Comparison of ENCODE assay signal across 12 mouse cellular contexts in the genomic region with DNA sequence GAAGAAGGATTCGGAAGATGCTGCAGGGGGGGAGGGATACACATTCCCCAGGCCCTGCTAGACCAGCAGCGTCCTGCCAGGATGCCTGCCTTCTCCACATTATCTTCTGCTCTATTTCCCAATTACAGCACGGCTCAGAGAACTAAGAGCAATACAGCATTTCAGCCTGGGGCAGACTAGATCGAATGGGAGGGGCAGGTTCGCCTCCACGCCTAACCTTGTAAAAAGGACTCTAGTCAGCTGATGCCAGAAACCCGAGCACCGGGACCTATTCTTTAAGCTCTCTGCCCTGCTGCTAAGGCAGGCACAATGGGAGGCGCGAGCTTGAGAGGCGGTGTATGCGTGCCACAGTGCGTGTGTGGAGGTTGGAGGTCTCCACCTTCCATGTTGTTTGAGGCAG.
DNase-seq lines count a peak whose midpoint lies in the region; ATAC-seq and TF ChIP-seq lines count a peak whose summit lies in the region.
"Had no signal": no experiment of that assay in that cellular context is flagged by ENCODE, and none has a peak within 500 bp of the region (broad histone marks: within the 10 kb centered on the region; RNA-seq: fewer than 3 reads in every experiment).

No protein-coding gene starts in this region.

- peaks cover 38% of the 10 kb centered on the region for H3K4me1 ChIP-seq in hindbrain, embryonic 10.5 days (replicated peaks)
- H3K4me1 ChIP-seq in neural tube, embryonic 14.5 days (ENCODE audit: control insufficient read depth, insufficient read depth, low read length) = peaks cover 19% of the 10 kb centered on the region; the same call in 1 of the 2 replicates
- no peaks in the 10 kb centered on the region for H3K4me1 ChIP-seq in intestine, postnatal 0 days (replicated peaks; ENCODE audit: control insufficient read depth, insufficient read depth, low read length)

- H3K4me2 ChIP-seq in neural tube, embryonic 14.5 days (ENCODE audit: low read depth, low read length) = no peak overlapping the region
- no peak overlapping the region for H3K4me2 ChIP-seq in intestine, postnatal 0 days (replicated peaks; ENCODE audit: low read depth)
- H3K4me2 ChIP-seq: embryonic facial prominence, embryonic 15.5 days; limb, embryonic 15.5 days had no signal

- 38% methylated on average over 13 of the region's 13 CpGs for WGBS in hindbrain, embryonic 10.5 days
- 19% methylated on average over 13 of the region's 13 CpGs for WGBS in neural tube, embryonic 14.5 days
- WGBS in intestine, postnatal 0 days = 68% methylated on average over 13 of the region's 13 CpGs

- no peak overlapping the region for H3K4me3 ChIP-seq in hindbrain, embryonic 10.5 days
- H3K4me3 ChIP-seq in neural tube, embryonic 14.5 days (ENCODE audit: low read depth, low read length) = no peak overlapping the region
- no peak overlapping the region for H3K4me3 ChIP-seq in intestine, postnatal 0 days (ENCODE audit: low read depth, low read length)
- H3K4me3 ChIP-seq: embryonic facial prominence, embryonic 15.5 days; limb, embryonic 15.5 days; megakaryocyte, embryonic 14.5 days had no signal

- H3K36me3 ChIP-seq in hindbrain, embryonic 10.5 days = no peaks in the 10 kb centered on the region
- H3K36me3 ChIP-seq in neural tube, embryonic 14.5 days (ENCODE audit: control insufficient read depth, insufficient read depth, low read length) = no peaks in the 10 kb centered on the region
- H3K36me3 ChIP-seq in intestine, postnatal 0 days (ENCODE audit: control insufficient read depth, insufficient read depth) = no peaks in the 10 kb centered on the region
- H3K36me3 ChIP-seq: embryonic facial prominence, embryonic 15.5 days; limb, embryonic 15.5 days had no signal

- TF ChIP-seq CTCF in intestine, postnatal 0 days (IDR thresholded peaks at IDR 0.05; ENCODE audit: low read depth) = no peak

- peak overlapping the region; percentile 64 for H3K27ac ChIP-seq in hindbrain, embryonic 10.5 days
- peak overlapping the region; percentile 44; the same call in 1 of the 2 replicates for H3K27ac ChIP-seq in neural tube, embryonic 14.5 days (ENCODE audit: low read depth, low read length)
- H3K27ac ChIP-seq in intestine, postnatal 0 days (ENCODE audit: low read depth, low read length) = no peak overlapping the region
- H3K27ac ChIP-seq: embryonic facial prominence, embryonic 15.5 days; kidney, postnatal 0 days; limb, embryonic 15.5 days had no signal

- H3K9me3 ChIP-seq in hindbrain, embryonic 10.5 days = no peaks in the 10 kb centered on the region
- H3K9me3 ChIP-seq in neural tube, embryonic 14.5 days (ENCODE audit: control insufficient read depth, low read length) = no peaks in the 10 kb centered on the region
- H3K9me3 ChIP-seq in intestine, postnatal 0 days (ENCODE audit: control insufficient read depth) = no peaks in the 10 kb centered on the region
- H3K9me3 ChIP-seq: embryonic facial prominence, embryonic 15.5 days; limb, embryonic 15.5 days; megakaryocyte, embryonic 14.5 days had no signal

- 0 out of 2 replicates have a peak, but pooled peaks have one; percentile 20 for ATAC-seq in frontal cortex, adult (ENCODE audit: low TSS enrichment)
- ATAC-seq in neural tube, embryonic 14.5 days (ENCODE audit: low read depth) = peak; percentile 61; the same call in 1 of the 2 replicates
- no peak for ATAC-seq in megakaryocyte-erythroid progenitor cell, adult 5-6 weeks (replicated peaks; ENCODE audit: low FRiP score, low TSS enrichment, poor library complexity, severe bottlenecking)
- no peak for ATAC-seq in granulocyte monocyte progenitor cell, adult 5-6 weeks (replicated peaks; ENCODE audit: poor library complexity, severe bottlenecking)
- ATAC-seq in intestine, postnatal 0 days = no peak

- no peak for DNase-seq in frontal cortex, postnatal 14 days (ENCODE audit: low spot score in 2 of 2)
- DNase-seq in cerebellum, postnatal 36 days = peak; percentile 83 to 89
- peak; percentile 38 for DNase-seq in hindbrain, embryonic 10.5 days (ENCODE audit: low spot score)

- H3K9ac ChIP-seq in neural tube, embryonic 14.5 days (replicated peaks; ENCODE audit: low read depth, low read length) = no peak overlapping the region
- no peak overlapping the region for H3K9ac ChIP-seq in intestine, postnatal 0 days (ENCODE audit: low read depth, low read length)
- H3K9ac ChIP-seq: embryonic facial prominence, embryonic 15.5 days; limb, embryonic 15.5 days had no signal

- H3K27me3 ChIP-seq in hindbrain, embryonic 10.5 days (ENCODE audit: insufficient read depth, poor library complexity, severe bottlenecking) = no peaks in the 10 kb centered on the region
- H3K27me3 ChIP-seq in neural tube, embryonic 14.5 days (ENCODE audit: control insufficient read depth, insufficient read depth, low read length) = no peaks in the 10 kb centered on the region
- H3K27me3 ChIP-seq in intestine, postnatal 0 days (replicated peaks; ENCODE audit: control insufficient read depth, insufficient read depth, low read length) = no peaks in the 10 kb centered on the region
- H3K27me3 ChIP-seq: embryonic facial prominence, embryonic 15.5 days; limb, embryonic 15.5 days had no signal

Comparison
In these comparisons a context has a peak if more than half of its experiments do, and no peak if none do; other contexts are left out.
1. ATAC-seq: peak in frontal cortex, adult (single experiment) and neural tube, embryonic 14.5 days (single experiment); none in megakaryocyte-erythroid progenitor cell, adult 5-6 weeks (single experiment), granulocyte monocyte progenitor cell, adult 5-6 weeks (single experiment) and intestine, postnatal 0 days (single experiment).
2. DNase-seq: peak in cerebellum, postnatal 36 days (2 of 2) and hindbrain, embryonic 10.5 days (single experiment); none in frontal cortex, postnatal 14 days (0 of 2).